Mouse (Mus musculus) C2C12 (cell line): ENCODE data around the gene Ank2. TPM values are rescaled to one million over a fixed set of nuclear protein-coding genes. Genes with fewer than 3 reads are reported as not detected.

ENCODE experiments used
- H3K27me3 ChIP-seq: one replicate; pipeline ENCODE4 v1.6.1; 2011; ENCODE audit not compliant: control insufficient read depth, insufficient read depth, insufficient read length
- H3K36me3 ChIP-seq: one replicate; pipeline ENCODE4 v1.6.1; 2011; ENCODE audit not compliant: control insufficient read depth, insufficient read depth
- H3K4me3 ChIP-seq: one replicate; pipeline ENCODE4 v1.5.1; 2011; ENCODE audit warnings: mild to moderate bottlenecking, control low read depth; ENCODE audit not compliant: poor library complexity, insufficient read depth, severe bottlenecking
- H3K79me2 ChIP-seq: one replicate; pipeline ENCODE4 v1.6.1; 2011; ENCODE audit not compliant: control insufficient read depth, insufficient read depth
- H3K79me3 ChIP-seq: one replicate; pipeline ENCODE4 v1.6.1; 2011; ENCODE audit warnings: low read depth, control low read depth
- H3ac ChIP-seq: one replicate; pipeline ENCODE3; 2011; ENCODE audit warnings: low read depth; ENCODE audit not compliant: control insufficient read depth, insufficient read length
- CEBPB ChIP-seq: IDR thresholded peaks from one replicate; pipeline ENCODE4 v1.6.1; 2011; ENCODE audit warnings: low read depth, mild to moderate bottlenecking, control low read depth, moderate library complexity
- CTCF ChIP-seq: IDR thresholded peaks from one replicate; pipeline ENCODE4 v1.5.1; 2011; ENCODE audit not compliant: control insufficient read depth, insufficient read depth, insufficient read length
- FOSL1 ChIP-seq: IDR thresholded peaks from one replicate; pipeline ENCODE4 v1.8.0; 2011; ENCODE audit warnings: mild to moderate bottlenecking, low read length; ENCODE audit not compliant: poor library complexity, insufficient read depth, severe bottlenecking
- MAX ChIP-seq: IDR thresholded peaks from one replicate; pipeline ENCODE4 v1.6.1; 2011; ENCODE audit warnings: mild to moderate bottlenecking, control low read depth
- MYOD1 ChIP-seq: IDR thresholded peaks from one replicate; pipeline ENCODE4 v1.6.1; 2011; ENCODE audit warnings: low read depth; ENCODE audit not compliant: control insufficient read depth, insufficient read length
- MYOG ChIP-seq: IDR thresholded peaks from one replicate; pipeline ENCODE4 v1.6.1; 2011; ENCODE audit not compliant: control insufficient read depth, insufficient read length; ENCODE audit errors: extremely low read depth
- USF1 ChIP-seq: IDR thresholded peaks from one replicate; pipeline ENCODE4 v1.6.1; 2011; ENCODE audit warnings: low read depth, mild to moderate bottlenecking, control low read depth, moderate library complexity
- polyA plus RNA-seq: library from polyadenylated mRNA; unstranded; fragments of >200 nt; fragmentation: generic; extraction: Trizol; gene quantifications from one replicate; pipeline ENCODE4 v1.2.1, GENCODE M21; 2012; ENCODE audit warnings: missing spikeins

Ank2 gene
- polyA plus RNA-seq, 1 experiment = 3.5 TPM

GRCm38 (mm10) chr3:127113238-127113637 lies 385.9 kb downstream of the Ank2 start:
- Histone ChIP-seq H3K36me3 (no peaks in the 10 kb centered on the region), H3K4me3 (no peak overlapping the region), H3ac (no peak overlapping the region), H3K79me3 (no peaks in the 10 kb centered on the region), H3K27me3 (no peaks in the 10 kb centered on the region), H3K79me2 (no peaks in the 10 kb centered on the region)
- TF ChIP-seq CTCF (no peak), MYOG (no peak), MYOD1 (no peak), USF1 (no peak), MAX (no peak), FOSL1 (no peak)

- H3K79me2 ChIP-seq = no peaks in the 10 kb centered on the region
- H3ac ChIP-seq = no peak overlapping the region
- H3K4me3 ChIP-seq = no peak overlapping the region
- H3K79me3 ChIP-seq = no peaks in the 10 kb centered on the region
- H3K27me3 ChIP-seq = no peaks in the 10 kb centered on the region
- no peak for TF ChIP-seq CEBPB
- no peak for TF ChIP-seq MAX
- no peak for TF ChIP-seq MYOD1
- TF ChIP-seq USF1 = no peak
- no peak for TF ChIP-seq CTCF
- no peak for TF ChIP-seq MYOG
- TF ChIP-seq FOSL1 = no peak
- H3K36me3 ChIP-seq = no peaks in the 10 kb centered on the region
Observed at GRCm38 (mm10) chr3:127109413-127109812, 389.7 kb downstream of the Ank2 start.

- Histone ChIP-seq H3K79me3 (no peaks in the 10 kb centered on the region), H3K4me3 (no peak overlapping the region), H3K79me2 (no peaks in the 10 kb centered on the region), H3K27me3 (no peaks in the 10 kb centered on the region), H3K36me3 (no peaks in the 10 kb centered on the region), H3ac (no peak overlapping the region)
- TF ChIP-seq FOSL1 = no peak
- no peak for TF ChIP-seq MYOG
- TF ChIP-seq CEBPB = no peak
- TF ChIP-seq MAX = no peak
- no peak for TF ChIP-seq USF1
- no peak for TF ChIP-seq CTCF
- no peak for TF ChIP-seq MYOD1
Observed at GRCm38 (mm10) chr3:127108481-127108880, 390.7 kb downstream of the Ank2 start.

- no peaks in the 10 kb centered on the region for H3K36me3 ChIP-seq
- no peaks in the 10 kb centered on the region for H3K79me3 ChIP-seq
- no peaks in the 10 kb centered on the region for H3K27me3 ChIP-seq
- no peaks in the 10 kb centered on the region for H3K79me2 ChIP-seq
- no peak overlapping the region for H3K4me3 ChIP-seq
- no peak for TF ChIP-seq USF1
- no peak for TF ChIP-seq MAX
- no peak for TF ChIP-seq MYOG
- no peak for TF ChIP-seq CTCF
- TF ChIP-seq FOSL1 = no peak
- TF ChIP-seq MYOD1 = no peak
- TF ChIP-seq CEBPB = no peak
- H3ac ChIP-seq = no peak overlapping the region
Observed at GRCm38 (mm10) chr3:127107281-127107680, 391.9 kb downstream of the Ank2 start.

- Histone ChIP-seq H3K79me3 (no peaks in the 10 kb centered on the region), H3K27me3 (no peaks in the 10 kb centered on the region), H3K4me3 (no peak overlapping the region), H3K36me3 (no peaks in the 10 kb centered on the region), H3K79me2 (no peaks in the 10 kb centered on the region), H3ac (no peak overlapping the region)
- TF ChIP-seq FOSL1 = no peak
Observed at GRCm38 (mm10) chr3:127101326-127101725, 397.8 kb downstream of the Ank2 start.

- no peak for TF ChIP-seq MAX
- no peak for TF ChIP-seq USF1
- TF ChIP-seq MYOD1 = no peak
- TF ChIP-seq CEBPB = no peak
- no peak for TF ChIP-seq CTCF
- no peak for TF ChIP-seq FOSL1
- no peak for TF ChIP-seq MYOG
- Histone ChIP-seq H3K79me2 (no peaks in the 10 kb centered on the region), H3K79me3 (no peaks in the 10 kb centered on the region), H3K27me3 (no peaks in the 10 kb centered on the region), H3K36me3 (no peaks in the 10 kb centered on the region), H3ac (no peak overlapping the region), H3K4me3 (no peak overlapping the region)
Observed at GRCm38 (mm10) chr3:127097745-127098144, 401.4 kb downstream of the Ank2 start.
